Mouse (Mus musculus): ENCODE measurements around the gene Cdc25b. TPM values are rescaled to one million over a fixed set of nuclear protein-coding genes. Genes with fewer than 3 reads are reported as not detected.
A peak's percentile ranks its signal among the peaks of the same experiment; 100 is the strongest.

Gene Cdc25b
- polyA plus RNA-seq, 1 experiment from 2014 or later = 79.3 TPM

DNA sequence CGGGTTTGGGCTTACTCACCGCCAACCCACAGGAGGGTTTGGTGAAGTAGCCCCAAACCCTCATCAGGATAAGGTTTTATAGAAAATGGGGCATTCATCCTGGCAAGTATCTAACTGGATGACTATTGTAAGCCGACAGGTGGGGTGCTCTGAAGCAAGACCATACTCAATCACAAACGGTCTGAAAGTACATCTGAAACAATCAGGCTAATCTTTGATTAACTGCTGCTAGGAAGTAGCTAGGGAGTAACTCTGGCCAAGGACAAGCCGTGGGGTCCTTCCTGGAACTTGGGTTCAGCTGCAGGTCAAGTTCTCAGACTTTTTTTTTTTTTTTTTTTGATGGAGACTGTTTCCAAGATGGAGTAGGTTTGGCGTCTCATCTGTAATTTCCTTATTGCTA lies 18.8 kb upstream of the Cdc25b start:
- Histone ChIP-seq H3K4me3 (no peak overlapping the region), H3K9me3 (no peaks in the 10 kb centered on the region), H3K27ac (no peak overlapping the region), H3K27me3 (ENCODE audit: poor library complexity, severe bottlenecking) (peaks cover 38% of the 10 kb centered on the region), H3K4me1 (peaks cover 18% of the 10 kb centered on the region), H3K36me3 (replicated peaks) (peaks cover 5% of the 10 kb centered on the region; the same call in 1 of the 2 replicates)
- DNase-seq (ENCODE audit: extremely low spot score, low spot score) = no peak
- 86% methylated on average over 6 of the region's 6 CpGs for WGBS

DNA sequence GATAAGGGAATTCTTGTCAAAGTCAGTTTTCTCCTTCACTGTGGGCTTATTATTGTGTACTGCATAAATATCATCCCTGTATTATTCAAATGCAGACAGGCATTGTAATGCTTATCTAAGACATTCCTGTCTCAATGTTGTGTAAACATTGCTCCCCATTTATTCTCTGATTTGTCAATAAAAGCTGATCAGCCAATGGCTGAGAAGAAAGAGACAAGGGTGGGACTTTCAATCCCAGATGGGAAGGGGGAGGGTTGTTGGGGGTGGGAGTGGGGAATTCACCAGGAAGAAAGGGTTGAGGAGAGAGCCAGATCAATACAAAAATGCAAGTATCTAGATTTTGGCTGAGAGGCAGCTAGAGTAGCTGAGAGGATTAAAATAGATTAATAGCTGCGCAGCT lies 17.8 kb upstream of the Cdc25b start:
- 71% methylated on average over 1 of the region's 1 CpGs for WGBS
- no peak for DNase-seq (ENCODE audit: extremely low spot score, low spot score)
- H3K27me3 ChIP-seq (ENCODE audit: poor library complexity, severe bottlenecking) = peaks cover 48% of the 10 kb centered on the region

DNA sequence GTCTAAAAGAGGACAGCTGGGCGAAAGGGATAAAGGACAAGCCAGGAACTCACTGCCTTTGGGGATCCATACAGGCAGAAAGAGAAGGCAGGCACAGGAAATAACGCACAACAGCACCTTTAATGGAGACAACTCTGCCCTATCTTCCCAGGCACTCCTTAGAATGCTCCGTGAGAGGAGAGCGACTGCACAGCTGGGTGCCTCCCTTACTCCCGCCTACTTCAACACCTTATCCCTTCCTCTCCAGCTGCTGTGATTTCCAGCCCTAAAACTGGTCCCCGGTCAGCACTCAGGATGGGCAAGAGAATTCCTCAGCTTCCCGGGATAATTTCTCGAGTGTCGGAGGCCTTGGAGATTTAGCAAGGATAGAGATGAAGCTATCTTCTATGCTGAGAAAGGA lies 15.8 kb upstream of the Cdc25b start:
- 10% methylated on average over 9 of the region's 9 CpGs for WGBS
- Histone ChIP-seq H3K36me3 (replicated peaks) (peaks cover 7% of the 10 kb centered on the region), H3K27ac (no peak overlapping the region), H3K4me1 (peaks cover 34% of the 10 kb centered on the region), H3K27me3 (ENCODE audit: poor library complexity, severe bottlenecking) (peaks cover 53% of the 10 kb centered on the region), H3K9me3 (no peaks in the 10 kb centered on the region), H3K4me3 (peak overlapping the region; percentile 42)
- no peak for DNase-seq (ENCODE audit: extremely low spot score, low spot score)

More for the DNA sequence above, 17.8 kb upstream of the Cdc25b start:
- Histone ChIP-seq H3K36me3 (replicated peaks) (peaks cover 5% of the 10 kb centered on the region; the same call in 1 of the 2 replicates), H3K4me3 (no peak overlapping the region), H3K9me3 (no peaks in the 10 kb centered on the region), H3K27ac (no peak overlapping the region), H3K4me1 (peaks cover 19% of the 10 kb centered on the region)

DNA sequence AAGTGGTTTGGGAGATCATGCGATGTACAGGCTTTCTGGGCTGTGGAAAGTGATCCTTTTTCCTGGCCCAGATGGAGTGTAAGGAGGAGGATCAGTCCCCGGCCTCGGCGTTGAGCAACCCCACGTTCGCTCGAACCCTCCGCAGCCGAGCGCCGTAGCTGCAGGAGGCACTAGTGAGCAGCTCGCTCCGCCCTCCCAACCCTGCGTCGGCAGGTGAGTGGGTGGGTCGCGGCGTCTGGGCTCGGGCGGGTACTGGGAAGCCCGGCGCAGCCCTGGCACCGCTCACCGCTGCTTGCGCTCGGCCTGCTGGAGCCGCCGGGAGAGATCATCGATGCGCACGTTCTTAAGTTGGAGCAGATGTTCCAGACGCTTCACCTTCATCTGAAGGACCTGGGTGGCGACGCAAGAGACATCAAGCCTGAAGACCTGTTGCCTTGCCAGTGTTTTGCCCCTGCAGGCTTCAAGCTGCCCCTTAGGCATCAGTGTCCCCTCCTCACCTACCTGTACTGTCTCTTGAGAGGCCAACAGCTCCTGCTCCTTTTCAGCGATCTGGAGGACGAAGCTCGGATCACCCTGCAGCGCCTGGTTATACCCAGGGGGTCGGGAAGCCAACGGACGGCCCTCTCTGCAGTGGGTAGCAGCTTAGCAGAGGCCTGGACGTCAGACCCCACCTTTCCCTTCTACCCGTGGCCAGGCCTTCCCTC lies 15.2 kb upstream of the Cdc25b start:
- H3K27ac ChIP-seq = no peak overlapping the region
- peak overlapping the region; percentile 42 for H3K4me3 ChIP-seq
- H3K36me3 ChIP-seq (replicated peaks) = peaks cover 13% of the 10 kb centered on the region
- H3K27me3 ChIP-seq (ENCODE audit: poor library complexity, severe bottlenecking) = peaks cover 53% of the 10 kb centered on the region
- 3% methylated on average over 43 of the region's 43 CpGs for WGBS
- no peaks in the 10 kb centered on the region for H3K9me3 ChIP-seq
- peaks cover 41% of the 10 kb centered on the region for H3K4me1 ChIP-seq
- no peak for DNase-seq (ENCODE audit: extremely low spot score, low spot score)

DNA sequence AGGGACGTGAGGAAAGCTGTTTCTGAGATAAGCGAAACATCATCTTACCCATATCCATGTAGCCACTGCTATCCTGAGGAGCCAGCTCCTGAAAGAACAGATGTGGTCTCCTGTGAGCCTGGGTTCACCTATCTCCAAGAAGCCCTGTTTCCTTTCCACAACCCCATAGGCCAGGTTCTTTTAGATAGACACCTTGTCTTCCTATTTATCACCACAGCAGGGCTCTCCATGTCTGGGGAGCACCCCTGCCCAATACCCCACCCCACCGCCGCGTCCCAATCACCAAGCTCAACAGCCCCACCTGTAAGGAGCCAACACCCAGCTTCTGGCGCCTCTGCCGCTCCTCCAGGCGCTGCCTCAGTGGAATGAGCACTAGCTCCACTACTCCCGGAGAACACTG lies 14.4 kb upstream of the Cdc25b start:
- Histone ChIP-seq H3K27ac (no peak overlapping the region), H3K36me3 (replicated peaks) (peaks cover 21% of the 10 kb centered on the region), H3K4me3 (no peak overlapping the region), H3K27me3 (ENCODE audit: poor library complexity, severe bottlenecking) (peaks cover 53% of the 10 kb centered on the region), H3K9me3 (no peaks in the 10 kb centered on the region), H3K4me1 (peaks cover 48% of the 10 kb centered on the region)
- 40% methylated on average over 9 of the region's 9 CpGs for WGBS
- no peak for DNase-seq (ENCODE audit: extremely low spot score, low spot score)

DNA sequence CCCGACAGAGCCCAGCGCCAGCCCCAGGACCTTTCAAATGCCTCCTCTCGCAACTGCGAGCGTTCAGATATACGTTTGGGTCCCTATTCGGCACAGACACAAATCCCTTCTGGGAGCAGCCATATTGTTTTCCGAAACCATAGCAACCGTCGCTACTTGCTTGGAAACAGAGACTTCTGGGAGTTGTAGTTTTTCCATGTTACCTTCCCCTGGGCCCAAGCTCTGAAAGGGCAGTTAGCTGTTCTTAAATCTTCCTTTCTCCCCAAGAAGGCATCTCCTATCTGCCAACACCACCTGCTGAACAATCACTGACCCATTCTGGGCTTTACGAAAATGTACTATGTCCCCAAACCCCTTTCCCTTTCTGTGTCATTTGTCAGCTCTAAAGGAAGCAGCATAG lies 12.0 kb upstream of the Cdc25b start:
- Histone ChIP-seq H3K27me3 (ENCODE audit: poor library complexity, severe bottlenecking) (peaks cover 48% of the 10 kb centered on the region), H3K36me3 (replicated peaks) (peaks cover 38% of the 10 kb centered on the region), H3K4me3 (peak overlapping the region; percentile 53), H3K4me1 (peaks cover 71% of the 10 kb centered on the region), H3K27ac (no peak overlapping the region), H3K9me3 (no peaks in the 10 kb centered on the region)
- peak; percentile 64 for DNase-seq (ENCODE audit: extremely low spot score, low spot score)
- WGBS = 5% methylated on average over 11 of the region's 11 CpGs

DNA sequence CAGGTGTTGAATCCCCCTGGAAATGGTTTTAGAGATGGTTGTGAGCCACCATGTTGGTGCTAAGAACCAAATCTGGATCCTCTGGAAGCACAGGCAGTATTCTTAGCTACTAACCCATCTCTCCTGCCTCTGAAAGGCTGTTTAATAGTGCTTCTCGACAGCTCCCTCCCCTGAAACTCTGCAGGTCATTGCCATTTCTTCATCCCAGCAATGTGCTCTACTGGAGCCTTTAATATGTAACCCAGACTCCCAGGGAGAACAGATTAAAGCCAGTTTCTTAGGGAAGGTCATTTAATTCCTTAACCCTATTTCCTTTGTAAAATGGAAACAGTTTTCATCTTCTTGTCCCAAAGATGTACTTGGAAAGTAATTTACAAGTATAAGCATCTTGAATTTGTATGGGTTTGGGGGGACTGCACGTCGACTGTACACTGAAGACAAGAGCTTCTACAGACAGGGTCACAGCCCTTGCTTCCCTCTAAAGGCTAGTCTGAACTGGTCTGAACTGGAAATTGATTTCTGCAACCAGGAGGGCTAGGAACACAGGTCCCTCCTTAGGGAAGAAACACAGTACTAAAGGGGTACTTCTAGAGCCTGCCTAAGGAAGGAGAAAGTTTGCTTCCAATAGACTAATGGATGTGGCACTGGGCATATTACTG lies 11.3 kb upstream of the Cdc25b start:
- H3K9me3 ChIP-seq = no peaks in the 10 kb centered on the region
- no peak overlapping the region for H3K27ac ChIP-seq
- H3K27me3 ChIP-seq (ENCODE audit: poor library complexity, severe bottlenecking) = peaks cover 41% of the 10 kb centered on the region
- DNase-seq (ENCODE audit: extremely low spot score, low spot score) = no peak
- 83% methylated on average over 3 of the region's 3 CpGs for WGBS
- H3K36me3 ChIP-seq (replicated peaks) = peaks cover 38% of the 10 kb centered on the region
- H3K4me3 ChIP-seq = no peak overlapping the region
- peaks cover 75% of the 10 kb centered on the region for H3K4me1 ChIP-seq

DNA sequence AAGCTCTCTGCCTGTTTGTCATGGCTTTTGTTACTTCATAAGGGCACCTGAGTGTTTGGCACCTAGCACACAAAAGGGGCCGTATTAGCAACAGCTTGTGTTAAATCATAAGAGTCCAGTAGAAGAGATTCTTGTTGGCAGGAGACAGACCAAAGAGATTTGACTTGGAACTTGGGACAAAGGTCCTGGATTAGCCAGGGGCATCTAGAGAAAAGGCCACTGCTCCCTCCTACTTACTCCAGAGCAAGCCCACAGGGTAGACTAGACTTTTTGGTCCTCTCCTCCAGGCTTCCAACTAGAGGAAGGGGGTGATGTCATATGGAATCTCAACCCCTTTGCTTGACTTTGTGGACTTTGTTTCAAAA lies 10.8 kb upstream of the Cdc25b start:
- 94% methylated on average over 1 of the region's 1 CpGs for WGBS
- Histone ChIP-seq H3K36me3 (replicated peaks) (peaks cover 37% of the 10 kb centered on the region), H3K4me1 (peaks cover 72% of the 10 kb centered on the region), H3K9me3 (no peaks in the 10 kb centered on the region), H3K4me3 (no peak overlapping the region), H3K27ac (no peak overlapping the region), H3K27me3 (ENCODE audit: poor library complexity, severe bottlenecking) (peaks cover 36% of the 10 kb centered on the region)
- no peak for DNase-seq (ENCODE audit: extremely low spot score, low spot score)

DNA sequence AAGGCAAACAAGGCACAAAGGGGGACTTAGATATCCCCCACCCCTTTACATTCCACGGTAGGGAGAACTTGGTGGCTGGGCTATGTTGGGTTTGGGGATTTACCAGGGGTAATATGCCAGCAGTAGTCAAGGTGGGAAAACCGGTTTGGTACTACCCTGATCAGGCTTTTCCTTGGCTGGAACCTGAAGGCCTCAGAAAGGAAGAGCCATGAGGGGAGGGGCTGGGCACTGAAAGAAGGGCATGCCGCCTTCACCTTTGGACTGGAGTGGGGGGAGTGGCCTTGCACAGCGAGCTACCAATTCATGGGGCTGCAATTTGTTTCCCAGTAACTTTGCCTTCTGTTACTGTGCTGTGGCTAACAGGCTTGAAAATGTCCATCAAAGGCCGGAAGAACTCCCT lies 10.3 kb upstream of the Cdc25b start:
- Histone ChIP-seq H3K9me3 (no peaks in the 10 kb centered on the region), H3K36me3 (replicated peaks) (peaks cover 33% of the 10 kb centered on the region), H3K27ac (0 out of 2 replicates have a peak overlapping the region, but pooled peaks have one; percentile 27), H3K27me3 (ENCODE audit: poor library complexity, severe bottlenecking) (peaks cover 30% of the 10 kb centered on the region), H3K4me1 (peaks cover 66% of the 10 kb centered on the region), H3K4me3 (peak overlapping the region; percentile 87)
- 60% methylated on average over 5 of the region's 5 CpGs for WGBS
- DNase-seq (ENCODE audit: extremely low spot score, low spot score) = no peak

DNA sequence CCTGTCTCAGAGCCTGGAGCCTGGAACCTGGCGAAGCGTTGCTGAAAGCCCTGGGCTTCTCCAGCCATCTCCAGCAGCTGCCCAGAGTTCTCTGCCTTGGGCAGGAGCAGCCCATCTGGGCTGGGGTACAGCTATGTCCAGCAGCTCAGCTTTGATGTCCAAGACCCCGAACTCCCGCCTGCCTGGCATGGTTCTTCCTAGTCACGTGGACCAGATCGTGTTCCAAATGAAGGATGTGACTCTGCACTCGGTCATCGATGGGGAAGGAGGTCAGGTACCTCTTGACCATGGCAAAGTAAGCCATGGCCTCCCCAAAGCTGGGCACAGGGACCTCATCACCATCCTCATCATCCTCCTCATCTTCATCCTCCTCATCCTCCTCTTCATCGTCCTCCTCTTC lies 8.8 kb upstream of the Cdc25b start:
- Histone ChIP-seq H3K27me3 (ENCODE audit: poor library complexity, severe bottlenecking) (peaks cover 15% of the 10 kb centered on the region), H3K4me3 (peak overlapping the region; percentile 87), H3K27ac (peak overlapping the region; percentile 94), H3K4me1 (peaks cover 57% of the 10 kb centered on the region), H3K36me3 (replicated peaks) (peaks cover 33% of the 10 kb centered on the region), H3K9me3 (no peaks in the 10 kb centered on the region)
- DNase-seq (ENCODE audit: extremely low spot score, low spot score) = no peak
- WGBS = 86% methylated on average over 9 of the region's 9 CpGs

DNA sequence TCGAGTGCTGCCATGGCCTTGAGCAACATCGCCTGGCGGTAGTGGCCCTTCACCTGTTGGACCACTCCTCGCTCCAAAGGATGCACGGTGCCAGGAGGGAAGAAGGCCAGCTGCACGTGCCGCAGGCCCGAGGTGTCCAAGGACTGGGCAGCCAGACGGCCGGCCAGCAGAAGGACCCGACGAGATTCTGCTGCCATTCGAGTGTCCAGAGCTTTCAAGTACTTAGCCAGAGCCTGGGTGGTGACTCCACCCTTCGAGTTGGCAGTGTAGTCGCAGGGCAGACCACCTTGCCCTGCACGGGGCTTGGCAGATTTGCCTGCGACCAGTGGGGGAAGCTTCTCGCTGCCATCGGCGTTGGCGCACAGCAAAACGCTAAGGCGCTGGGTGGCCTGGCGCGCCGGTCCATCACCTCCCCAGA lies 7.9 kb upstream of the Cdc25b start:
- Histone ChIP-seq H3K9me3 (no peaks in the 10 kb centered on the region), H3K4me3 (peak overlapping the region; percentile 87), H3K27me3 (ENCODE audit: poor library complexity, severe bottlenecking) (peaks cover 6% of the 10 kb centered on the region), H3K4me1 (peaks cover 56% of the 10 kb centered on the region), H3K36me3 (replicated peaks) (peaks cover 33% of the 10 kb centered on the region), H3K27ac (peak overlapping the region; percentile 94)
- 37% methylated on average over 26 of the region's 26 CpGs for WGBS
- DNase-seq (ENCODE audit: extremely low spot score, low spot score) = peak; percentile 36

DNA sequence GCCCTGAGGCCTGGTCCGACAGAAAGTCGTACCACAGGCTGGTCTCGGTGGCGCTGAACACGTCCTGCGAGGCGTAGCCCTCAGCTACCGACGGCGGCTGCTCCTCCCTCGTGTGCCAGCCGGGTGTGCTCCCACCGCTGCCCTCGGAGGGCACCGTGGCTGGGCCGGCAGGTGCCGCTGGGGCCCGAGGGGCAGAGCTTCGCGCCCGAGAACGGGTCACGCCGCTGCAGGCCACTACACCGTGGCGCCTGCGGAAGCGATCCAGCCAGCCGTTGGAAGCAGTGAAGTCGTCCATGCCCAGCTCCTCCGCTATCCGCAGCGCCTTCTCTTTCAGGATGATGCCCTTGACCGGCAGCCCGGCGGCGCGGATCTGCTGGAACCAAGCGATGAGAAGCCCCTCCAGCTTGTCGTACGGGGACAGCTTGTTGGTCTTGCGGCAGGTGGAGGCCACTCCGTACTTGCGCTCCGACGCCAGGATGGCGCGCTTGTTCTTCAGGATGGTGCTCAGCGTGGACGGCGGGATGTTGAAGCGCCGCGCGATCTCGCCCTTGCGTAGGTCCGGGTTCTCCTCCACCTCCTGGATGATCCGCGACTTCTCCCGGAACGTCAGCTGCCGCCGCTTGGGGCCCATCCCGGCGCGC lies 7.4 kb upstream of the Cdc25b start:
- H3K27ac ChIP-seq = peak overlapping the region; percentile 94
- peak overlapping the region; percentile 87 for H3K4me3 ChIP-seq
- under 1% methylated on average over 67 of the region's 67 CpGs for WGBS
- H3K9me3 ChIP-seq = no peaks in the 10 kb centered on the region
- peaks cover 33% of the 10 kb centered on the region for H3K36me3 ChIP-seq (replicated peaks)
- H3K4me1 ChIP-seq = peaks cover 51% of the 10 kb centered on the region
- peak; percentile 72 for DNase-seq (ENCODE audit: extremely low spot score, low spot score)
- peaks cover 1% of the 10 kb centered on the region; the same call in 1 of the 2 replicates for H3K27me3 ChIP-seq (ENCODE audit: poor library complexity, severe bottlenecking)

All from forebrain, embryonic 10.5 days (tissue).